8 mouse cellular contexts compared by ENCODE assay signal in genomic region chr8:72136302-72136978, GRCm38 (mm10). TPM values are rescaled to one million over a fixed set of nuclear protein-coding genes. Genes with fewer than 3 reads are reported as not detected.
DNase-seq lines count a peak whose midpoint lies in the region; ATAC-seq lines count a peak whose summit lies in the region.

No protein-coding gene starts in this region.

- peak overlapping the region; percentile 97 for H3K27ac ChIP-seq in forebrain, embryonic 10.5 days

- H3K4me3 ChIP-seq in forebrain, embryonic 10.5 days: peak overlapping the region; percentile 70

- peaks cover 41% of the 10 kb centered on the region for H3K36me3 ChIP-seq in forebrain, embryonic 10.5 days (replicated peaks)

- no peaks in the 10 kb centered on the region for H3K27me3 ChIP-seq in forebrain, embryonic 10.5 days (ENCODE audit: poor library complexity, severe bottlenecking)

- peaks cover 36% of the 10 kb centered on the region for H3K4me1 ChIP-seq in forebrain, embryonic 10.5 days

- WGBS in forebrain, embryonic 10.5 days: 2% methylated on average over 18 of the region's 18 CpGs

- DNase-seq in CD8-positive naive resting alpha-beta T cell, adult 2 months (ENCODE audit: low read depth in 2 of 2, low spot score in 2 of 2): peak; percentile 81 to 86
- DNase-seq in adrenal gland, adult 8-10 months: peak; percentile 65
- DNase-seq in forebrain, embryonic 10.5 days (ENCODE audit: extremely low spot score, low spot score): peak; percentile 65
- peak; percentile 67 to 74 for DNase-seq in heart, postnatal 14 days
- DNase-seq in kidney, postnatal 4 days: peak; percentile 79 to 86
- DNase-seq in right cerebral cortex, postnatal 14 days: peak; percentile 17
- DNase-seq in urinary bladder, postnatal 25 days (ENCODE audit: low spot score): peak; percentile 55

- ATAC-seq in megakaryocyte, adult 5-6 weeks (ENCODE audit: poor library complexity, severe bottlenecking): peak; percentile 69

- intact Hi-C loops in heart, postnatal 14 days (cut with DNase I): no loop called here

- H3K9me3 ChIP-seq in forebrain, embryonic 10.5 days: no peaks in the 10 kb centered on the region

RNA-seq across cellular contexts. Expression of gene Tpm4, which starts 1.7 kb away (rescaled TPM):
- 100 to 1,000 TPM; 133 to 158 (median 140) TPM for total RNA-seq in adrenal gland, adult 8-10 months (2022)
- 634 and 649 TPM in 2 replicates for polyA plus RNA-seq in forebrain, embryonic 10.5 days (2016; fragmentation: Nextera tagmentation; extraction: Ambion mirVana)
- total RNA-seq in heart, postnatal 14 days (2021): 100 to 1,000 TPM; 119 to 155 TPM
- 301 and 308 TPM in 2 replicates for total RNA-seq in megakaryocyte, adult 5-6 weeks (2015)
- 515 and 545 TPM in 2 replicates for total RNA-seq in megakaryocyte, adult 5-6 weeks (2017)

RNA-seq across cellular contexts. Expression of gene Rab8a, which starts 24.6 kb away (rescaled TPM):
- total RNA-seq in adrenal gland, adult 8-10 months (2022): 10 to 100 TPM; 56.6 to 69.3 (median 61.7) TPM
- 138 and 144 TPM in 2 replicates for polyA plus RNA-seq in forebrain, embryonic 10.5 days (2016; fragmentation: Nextera tagmentation; extraction: Ambion mirVana)
- total RNA-seq in heart, postnatal 14 days (2021): 10 to 100 TPM; 28.2 to 28.6 TPM
- 63.8 and 66.5 TPM in 2 replicates for total RNA-seq in megakaryocyte, adult 5-6 weeks (2015)
- 436 and 580 TPM in 2 replicates for total RNA-seq in megakaryocyte, adult 5-6 weeks (2017)

RNA-seq across cellular contexts. Expression of gene Olfr374, which starts 29.6 kb away (rescaled TPM):
- total RNA-seq in adrenal gland, adult 8-10 months (2022): not detected
- not detected in 2 replicates for polyA plus RNA-seq in forebrain, embryonic 10.5 days (2016; fragmentation: Nextera tagmentation; extraction: Ambion mirVana)
- not detected for total RNA-seq in heart, postnatal 14 days (2021)
- total RNA-seq in megakaryocyte, adult 5-6 weeks (2015): not detected in 2 replicates
- not detected in 2 replicates for total RNA-seq in megakaryocyte, adult 5-6 weeks (2017)

RNA-seq across cellular contexts. Expression of gene Hsh2d, which starts 53.0 kb away (rescaled TPM):
- under 1 TPM in 1 of 4 experiments, not detected in 3; 0.16 TPM for total RNA-seq in adrenal gland, adult 8-10 months (2022)
- 0.07 TPM in 1 of 2 replicates, not detected in the other for polyA plus RNA-seq in forebrain, embryonic 10.5 days (2016; fragmentation: Nextera tagmentation; extraction: Ambion mirVana)
- under 1 TPM in 1 of 2 experiments, not detected in 1; 0.17 TPM for total RNA-seq in heart, postnatal 14 days (2021)
- 8.3 and 12.3 TPM in 2 replicates for total RNA-seq in megakaryocyte, adult 5-6 weeks (2015)
- total RNA-seq in megakaryocyte, adult 5-6 weeks (2017): 6.7 and 6.9 TPM in 2 replicates

RNA-seq across cellular contexts. Expression of gene Olfr373, which starts 53.5 kb away (rescaled TPM):
- total RNA-seq in adrenal gland, adult 8-10 months (2022): not detected
- 0.06 TPM in 1 of 2 replicates, not detected in the other for polyA plus RNA-seq in forebrain, embryonic 10.5 days (2016; fragmentation: Nextera tagmentation; extraction: Ambion mirVana)
- total RNA-seq in heart, postnatal 14 days (2021): not detected
- total RNA-seq in megakaryocyte, adult 5-6 weeks (2015): not detected in 2 replicates
- not detected in 2 replicates for total RNA-seq in megakaryocyte, adult 5-6 weeks (2017)

Comparison
In these comparisons a context has a peak if more than half of its experiments do, and no peak if none do; other contexts are left out.
1. Peak in every context shown above with its lines: DNase-seq, ATAC-seq, H3K4me3 ChIP-seq and H3K27ac ChIP-seq.
2. DNase-seq: peak in every context shown above with its lines; median percentile 84 in CD8-positive naive resting alpha-beta T cell, adult 2 months; 82 in kidney, postnatal 4 days; 70 in heart, postnatal 14 days; 65 in adrenal gland, adult 8-10 months; 65 in forebrain, embryonic 10.5 days; 55 in urinary bladder, postnatal 25 days; 17 in right cerebral cortex, postnatal 14 days.